Mouse (Mus musculus): ENCODE measurements at regions not wholly inside any gene's neighbourhood (a gene's known extent, or its start where the extent isn't known, plus 50 kb on each side); places are given as distances from the start of the nearest gene placed in this dataset.

- ATAC-seq (replicated peaks; ENCODE audit: extremely low read depth, insufficient read depth, low FRiP score) = peak; percentile 46; the same call in 1 of the 2 replicates
- no peak overlapping the region for H3K9ac ChIP-seq (ENCODE audit: low read length)
- H3K4me1 ChIP-seq (ENCODE audit: control insufficient read depth, insufficient read depth, low read length) = peaks cover 31% of the 10 kb centered on the region
- no peaks in the 10 kb centered on the region for H3K9me3 ChIP-seq (replicated peaks; ENCODE audit: control insufficient read depth, low read length)
- no peak overlapping the region for H3K4me3 ChIP-seq (ENCODE audit: low read length)
- H3K4me2 ChIP-seq (ENCODE audit: low read depth, low read length) = no peak overlapping the region
- 47% methylated on average over 10 of the region's 10 CpGs for WGBS
- H3K27ac ChIP-seq (ENCODE audit: low read length) = peak overlapping the region; percentile 52
- no peaks in the 10 kb centered on the region for H3K27me3 ChIP-seq (ENCODE audit: control insufficient read depth, insufficient read depth, low read length)
- no peaks in the 10 kb centered on the region for H3K36me3 ChIP-seq (ENCODE audit: control insufficient read depth, insufficient read depth)
These were observed 362.2 kb upstream of the Gm10131 start for GRCm38 (mm10) chr8:34473769-34474168.

DNA sequence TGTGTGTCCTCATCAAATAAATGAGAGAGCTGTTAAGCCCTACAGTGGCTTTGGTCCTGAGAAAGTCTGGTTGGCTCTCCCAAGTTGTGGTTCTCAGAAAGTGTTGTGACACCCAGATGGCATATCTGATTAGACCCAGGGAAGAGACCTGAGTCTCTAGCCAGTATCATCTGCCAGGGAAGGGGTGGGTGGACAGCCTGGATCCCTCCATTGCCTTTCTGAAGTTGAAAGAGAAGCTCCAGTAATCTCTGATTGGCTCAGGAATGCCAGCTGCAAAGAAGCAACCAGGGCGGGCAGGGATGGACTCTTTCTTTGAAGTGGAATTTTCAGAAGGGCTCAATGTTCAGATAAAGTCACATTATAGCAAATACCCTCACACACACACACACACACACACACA is 361.8 kb upstream of the Gm10131 start:
- Histone ChIP-seq H3K9me3 (replicated peaks; ENCODE audit: control insufficient read depth, low read length) (no peaks in the 10 kb centered on the region), H3K9ac (ENCODE audit: low read length) (no peak overlapping the region), H3K4me2 (ENCODE audit: low read depth, low read length) (no peak overlapping the region), H3K4me3 (ENCODE audit: low read length) (no peak overlapping the region), H3K27ac (ENCODE audit: low read length) (peak overlapping the region; percentile 52), H3K4me1 (ENCODE audit: control insufficient read depth, insufficient read depth, low read length) (peaks cover 31% of the 10 kb centered on the region), H3K27me3 (ENCODE audit: control insufficient read depth, insufficient read depth, low read length) (no peaks in the 10 kb centered on the region), H3K36me3 (ENCODE audit: control insufficient read depth, insufficient read depth) (no peaks in the 10 kb centered on the region)
- ATAC-seq (replicated peaks; ENCODE audit: extremely low read depth, insufficient read depth, low FRiP score) = no peak
- 47% methylated on average over 1 of the region's 1 CpGs for WGBS

- Histone ChIP-seq H3K4me2 (ENCODE audit: low read depth, low read length) (no peak overlapping the region), H3K4me3 (ENCODE audit: low read length) (no peak overlapping the region), H3K9ac (ENCODE audit: low read length) (no peak overlapping the region), H3K9me3 (replicated peaks; ENCODE audit: control insufficient read depth, low read length) (no peaks in the 10 kb centered on the region), H3K36me3 (ENCODE audit: control insufficient read depth, insufficient read depth) (no peaks in the 10 kb centered on the region), H3K27me3 (ENCODE audit: control insufficient read depth, insufficient read depth, low read length) (no peaks in the 10 kb centered on the region), H3K4me1 (ENCODE audit: control insufficient read depth, insufficient read depth, low read length) (peaks cover 31% of the 10 kb centered on the region), H3K27ac (ENCODE audit: low read length) (peak overlapping the region; percentile 52)
- no peak for ATAC-seq (replicated peaks; ENCODE audit: extremely low read depth, insufficient read depth, low FRiP score)
- WGBS = 22% methylated on average over 6 of the region's 6 CpGs
These were observed 361.3 kb upstream of the Gm10131 start for GRCm38 (mm10) chr8:34472846-34473245.

GRCm38 (mm10) chr8:34472434-34472833 is 360.9 kb upstream of the Gm10131 start:
- ATAC-seq (replicated peaks; ENCODE audit: extremely low read depth, insufficient read depth, low FRiP score) = no peak; the same call in 1 of the 2 replicates
- 16% methylated on average over 8 of the region's 8 CpGs for WGBS
- Histone ChIP-seq H3K9me3 (replicated peaks; ENCODE audit: control insufficient read depth, low read length) (no peaks in the 10 kb centered on the region), H3K4me1 (ENCODE audit: control insufficient read depth, insufficient read depth, low read length) (peaks cover 31% of the 10 kb centered on the region), H3K27ac (ENCODE audit: low read length) (peak overlapping the region; percentile 52), H3K9ac (ENCODE audit: low read length) (no peak overlapping the region), H3K36me3 (ENCODE audit: control insufficient read depth, insufficient read depth) (no peaks in the 10 kb centered on the region), H3K4me3 (ENCODE audit: low read length) (no peak overlapping the region), H3K27me3 (ENCODE audit: control insufficient read depth, insufficient read depth, low read length) (no peaks in the 10 kb centered on the region), H3K4me2 (ENCODE audit: low read depth, low read length) (no peak overlapping the region)

DNA sequence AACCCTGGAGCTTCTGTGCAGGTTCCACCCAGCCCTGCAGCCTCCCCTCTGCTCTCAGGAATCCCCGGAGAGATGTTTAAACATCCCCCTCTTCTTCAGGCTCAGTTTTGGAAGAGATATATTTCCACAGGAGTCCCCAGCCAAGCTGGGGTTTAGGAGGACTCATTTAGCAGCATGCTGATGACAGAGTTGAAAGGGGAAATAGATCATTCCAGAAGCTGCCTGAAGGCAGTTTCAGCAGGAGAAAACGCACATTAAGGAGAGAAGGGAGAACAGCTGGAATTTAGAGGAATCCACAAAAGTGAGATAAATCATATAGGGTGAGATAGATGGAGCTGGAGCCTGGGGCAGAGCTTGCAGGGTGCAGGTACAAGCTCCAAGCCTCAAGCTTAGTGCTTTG is 357.6 kb upstream of the Gm10131 start:
- H3K27me3 ChIP-seq (ENCODE audit: control insufficient read depth, insufficient read depth, low read length) = no peaks in the 10 kb centered on the region

GRCm38 (mm10) chr8:34466786-34467364 is 355.3 kb upstream of the Gm10131 start:
- Histone ChIP-seq H3K27ac (ENCODE audit: low read length) (no peak overlapping the region), H3K4me3 (ENCODE audit: low read length) (no peak overlapping the region), H3K27me3 (ENCODE audit: control insufficient read depth, insufficient read depth, low read length) (no peaks in the 10 kb centered on the region), H3K4me2 (ENCODE audit: low read depth, low read length) (no peak overlapping the region), H3K36me3 (ENCODE audit: control insufficient read depth, insufficient read depth) (no peaks in the 10 kb centered on the region), H3K9me3 (replicated peaks; ENCODE audit: control insufficient read depth, low read length) (peaks cover 5% of the 10 kb centered on the region), H3K9ac (ENCODE audit: low read length) (no peak overlapping the region), H3K4me1 (ENCODE audit: control insufficient read depth, insufficient read depth, low read length) (peaks cover 6% of the 10 kb centered on the region)
- WGBS = 66% methylated on average over 5 of the region's 5 CpGs
- ATAC-seq (replicated peaks; ENCODE audit: extremely low read depth, insufficient read depth, low FRiP score) = no peak

More for the DNA sequence above, 357.6 kb upstream of the Gm10131 start:
- Histone ChIP-seq H3K27ac (ENCODE audit: low read length) (no peak overlapping the region), H3K4me1 (ENCODE audit: control insufficient read depth, insufficient read depth, low read length) (peaks cover 27% of the 10 kb centered on the region), H3K9ac (ENCODE audit: low read length) (no peak overlapping the region), H3K36me3 (ENCODE audit: control insufficient read depth, insufficient read depth) (no peaks in the 10 kb centered on the region), H3K4me2 (ENCODE audit: low read depth, low read length) (no peak overlapping the region), H3K9me3 (replicated peaks; ENCODE audit: control insufficient read depth, low read length) (peaks cover 5% of the 10 kb centered on the region), H3K4me3 (ENCODE audit: low read length) (no peak overlapping the region)
- ATAC-seq (replicated peaks; ENCODE audit: extremely low read depth, insufficient read depth, low FRiP score) = no peak
- 51% methylated on average over 2 of the region's 2 CpGs for WGBS

DNA sequence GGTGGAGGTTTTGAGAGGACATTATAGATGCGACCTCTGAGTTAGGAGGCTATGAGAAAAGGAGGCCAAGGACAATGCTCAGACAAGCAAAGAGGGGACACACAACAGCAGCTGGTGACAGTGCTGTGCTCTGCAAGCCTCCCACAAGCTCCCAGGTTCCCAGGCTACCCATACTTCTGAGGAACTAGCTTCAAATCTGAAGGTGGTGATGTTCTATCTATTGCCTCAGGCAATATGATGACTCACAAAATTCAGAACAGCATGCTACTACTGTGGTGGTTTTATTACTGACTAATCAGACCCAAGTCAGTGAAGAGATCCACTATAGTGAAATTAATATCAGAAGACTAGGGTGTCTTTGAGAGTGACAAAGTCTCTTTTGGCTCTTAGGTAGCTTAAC is 353.9 kb upstream of the Gm10131 start:
- no peak overlapping the region for H3K4me3 ChIP-seq (ENCODE audit: low read length)
- ATAC-seq (replicated peaks; ENCODE audit: extremely low read depth, insufficient read depth, low FRiP score) = no peak
- peaks cover 8% of the 10 kb centered on the region for H3K9me3 ChIP-seq (replicated peaks; ENCODE audit: control insufficient read depth, low read length)
- no peaks in the 10 kb centered on the region for H3K27me3 ChIP-seq (ENCODE audit: control insufficient read depth, insufficient read depth, low read length)
- H3K9ac ChIP-seq (ENCODE audit: low read length) = no peak overlapping the region
- H3K36me3 ChIP-seq (ENCODE audit: control insufficient read depth, insufficient read depth) = no peaks in the 10 kb centered on the region
- no peak overlapping the region for H3K27ac ChIP-seq (ENCODE audit: low read length)
- H3K4me1 ChIP-seq (ENCODE audit: control insufficient read depth, insufficient read depth, low read length) = peaks cover 5% of the 10 kb centered on the region
- WGBS = 96% methylated on average over 1 of the region's 1 CpGs
- no peak overlapping the region for H3K4me2 ChIP-seq (ENCODE audit: low read depth, low read length)

DNA sequence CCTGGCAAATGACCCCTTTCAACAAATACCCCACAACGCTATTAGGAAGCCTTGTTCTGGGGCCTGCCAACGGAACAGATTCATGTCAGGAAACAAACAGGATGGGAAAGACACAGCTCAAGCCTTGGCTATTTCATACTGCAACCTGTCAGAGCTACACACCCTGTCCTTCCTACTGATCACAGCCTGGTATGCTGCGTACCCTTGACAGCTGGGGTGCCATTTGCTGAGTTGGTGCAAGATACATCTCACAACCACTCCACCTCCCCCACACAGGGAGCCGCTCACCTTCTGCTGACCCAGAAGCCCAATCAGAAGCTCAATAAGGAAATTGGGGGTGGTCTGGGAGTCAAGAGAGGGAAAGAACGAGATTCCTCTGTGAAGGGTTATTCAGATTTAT is 350.7 kb upstream of the Gm10131 start:
- H3K27ac ChIP-seq (ENCODE audit: low read length) = no peak overlapping the region
- WGBS = 77% methylated on average over 5 of the region's 5 CpGs
- ATAC-seq (replicated peaks; ENCODE audit: extremely low read depth, insufficient read depth, low FRiP score) = no peak
- no peaks in the 10 kb centered on the region for H3K27me3 ChIP-seq (ENCODE audit: control insufficient read depth, insufficient read depth, low read length)
- H3K4me2 ChIP-seq (ENCODE audit: low read depth, low read length) = no peak overlapping the region
- H3K9ac ChIP-seq (ENCODE audit: low read length) = no peak overlapping the region
- H3K36me3 ChIP-seq (ENCODE audit: control insufficient read depth, insufficient read depth) = no peaks in the 10 kb centered on the region
- H3K9me3 ChIP-seq (replicated peaks; ENCODE audit: control insufficient read depth, low read length) = peaks cover 8% of the 10 kb centered on the region
- H3K4me3 ChIP-seq (ENCODE audit: low read length) = no peak overlapping the region
- peaks cover 2% of the 10 kb centered on the region; the same call in 1 of the 2 replicates for H3K4me1 ChIP-seq (ENCODE audit: control insufficient read depth, insufficient read depth, low read length)

DNA sequence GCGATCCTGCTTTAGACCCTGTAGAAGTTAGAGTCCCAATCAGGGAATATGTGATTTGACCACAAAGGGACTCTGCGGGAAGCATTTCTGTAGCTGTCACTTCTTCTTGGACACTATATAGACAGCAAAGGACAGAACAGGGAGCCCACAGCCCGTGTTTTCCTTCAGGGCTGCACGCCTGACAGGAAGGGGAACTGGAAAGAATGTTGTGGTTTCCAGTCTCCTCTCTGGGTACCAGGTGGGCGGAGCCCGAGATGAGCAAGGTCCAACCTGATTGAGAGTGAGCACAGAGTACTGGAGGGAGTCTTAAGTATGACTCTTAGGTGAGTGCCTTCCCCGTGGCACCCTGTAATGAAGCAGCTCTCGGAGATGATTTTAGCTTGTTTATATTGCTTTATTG is 346.8 kb upstream of the Gm10131 start:
- H3K27me3 ChIP-seq (ENCODE audit: control insufficient read depth, insufficient read depth, low read length) = no peaks in the 10 kb centered on the region
- no peaks in the 10 kb centered on the region for H3K36me3 ChIP-seq (ENCODE audit: control insufficient read depth, insufficient read depth)
- no peak for ATAC-seq (replicated peaks; ENCODE audit: extremely low read depth, insufficient read depth, low FRiP score)
- H3K4me3 ChIP-seq (ENCODE audit: low read length) = no peak overlapping the region
- no peak overlapping the region for H3K27ac ChIP-seq (ENCODE audit: low read length)
- WGBS = 75% methylated on average over 8 of the region's 8 CpGs
- no peak overlapping the region for H3K4me2 ChIP-seq (ENCODE audit: low read depth, low read length)
- no peaks in the 10 kb centered on the region for H3K4me1 ChIP-seq (ENCODE audit: control insufficient read depth, insufficient read depth, low read length)
- H3K9me3 ChIP-seq (replicated peaks; ENCODE audit: control insufficient read depth, low read length) = 0 out of 2 replicates have a peak, but pooled peaks cover 3% of the 10 kb centered on the region
- no peak overlapping the region for H3K9ac ChIP-seq (ENCODE audit: low read length)
